Mouse (Mus musculus) lung, adult 2 months (tissue): ENCODE data around the gene F13b.

Experiments used
- CTCF ChIP-seq: fragments of 200-500 bp; IDR thresholded peaks from 2 replicates; pipeline ENCODE4 v1.5.1; 2011; ENCODE audit warnings: mild to moderate bottlenecking, low read length, control low read depth; ENCODE audit not compliant: insufficient read depth
- POLR2A ChIP-seq: fragments of 200-500 bp; IDR thresholded peaks from 2 replicates; pipeline ENCODE4 v1.6.1; 2011; ENCODE audit warnings: low read depth, mild to moderate bottlenecking, control low read depth, low read length, borderline replicate concordance; ENCODE audit errors: extremely low read depth

DNA sequence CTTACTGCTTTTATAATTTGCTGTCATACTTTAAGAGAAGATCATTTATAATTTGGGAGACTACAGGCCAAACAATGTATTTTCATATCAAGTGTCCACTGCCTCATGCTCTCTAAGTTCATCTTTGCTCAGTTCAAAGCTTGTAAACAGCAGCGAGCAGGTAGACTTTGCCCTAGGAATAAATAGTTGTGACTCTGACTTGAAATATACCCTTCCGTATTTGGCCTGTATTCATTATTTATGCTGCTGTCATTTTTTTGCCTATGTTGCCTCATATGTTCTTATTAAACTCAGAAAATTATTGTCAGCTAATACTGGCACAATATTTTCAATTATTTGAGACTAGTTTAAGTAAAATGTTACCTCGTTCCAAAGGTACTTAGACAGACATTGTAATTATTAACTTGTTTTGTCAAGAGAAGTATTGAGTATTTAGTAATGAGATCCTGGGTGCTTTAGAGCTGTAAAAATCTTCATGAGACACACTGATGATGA lies at the start of gene F13b:
- TF ChIP-seq CTCF: no peak
- no peak for TF ChIP-seq POLR2A
